Mouse (Mus musculus) B cell, adult 62 days (primary cell): ENCODE results near the gene Gjc1. TPM values are rescaled to one million over a fixed set of nuclear protein-coding genes. Genes with fewer than 3 reads are reported as not detected.

Experiments
- total RNA-seq: library from RNA; stranded (reverse); gene quantifications from 4 replicates; pipeline ENCODE4 v1.2.4, GENCODE M21; 2023

Gene Gjc1
- not detected in 4 replicates for total RNA-seq

GRCm38 (mm10) chr11:102819021-102819782 is at the start of gene Gjc1:
TSS of gene Gjc1 (minus strand) at chr11:102819700.

DNA sequence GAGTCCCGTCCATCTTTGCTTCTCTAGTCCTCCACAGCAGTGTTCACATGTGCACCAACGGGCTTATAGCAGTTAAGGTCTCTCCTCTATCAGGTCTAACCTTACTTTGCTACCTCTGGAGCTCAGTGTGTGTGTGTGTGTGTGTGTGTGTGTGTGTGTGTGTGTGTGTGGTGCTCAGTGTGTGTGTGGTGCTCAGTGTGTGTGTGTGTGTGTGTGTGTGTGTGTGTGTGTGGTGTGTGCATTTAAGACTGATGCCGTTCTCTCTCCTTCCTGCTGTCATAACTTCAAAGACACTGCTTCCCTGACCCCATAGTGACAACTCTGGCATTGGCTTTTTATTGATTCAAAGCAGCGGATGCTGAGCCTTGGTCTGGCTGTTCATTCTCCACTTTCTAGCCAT is 16.0 kb upstream of the Gjc1 start, which contains the start of gene Higd1b:
Higd1b (plus strand) TSS at position 301 of the 400 bp plus-strand sequence.

GRCm38 (mm10) chr11:102761309-102762210 is 57.9 kb downstream of the Gjc1 start, which contains the start of gene Adam11:
TSS of gene Adam11 (plus strand) at chr11:102761439.

Other genes with a start within 250 kb of the Gjc1 start
- gene Gm11627, start 240.2 kb downstream of the Gjc1 start, total RNA-seq: not detected in 4 replicates
- gene Fzd2, start 215.3 kb downstream of the Gjc1 start, total RNA-seq: 0.16 TPM in 1 of 4 replicates, not detected in the others
- gene Meioc, start 156.0 kb downstream of the Gjc1 start, total RNA-seq: not detected in 4 replicates
- gene Ccdc43, start 121.9 kb downstream of the Gjc1 start, total RNA-seq: 25.1 to 37.5 TPM (median 30.4 TPM) in 4 replicates
- gene Adam11, start 58.3 kb downstream of the Gjc1 start, total RNA-seq: 2.1 TPM in 1 of 4 replicates, not detected in the others
- not detected in 4 replicates for gene Higd1b, start 16.1 kb upstream of the Gjc1 start, total RNA-seq
- gene Eftud2, start 61.3 kb upstream of the Gjc1 start, total RNA-seq: 133 to 168 TPM (median 155 TPM) in 4 replicates
- not detected in 4 replicates for gene Ccdc103, start 61.5 kb upstream of the Gjc1 start, total RNA-seq
- not detected in 4 replicates for gene Fam187a, start 65.5 kb upstream of the Gjc1 start, total RNA-seq
- not detected in 4 replicates for gene Gfap, start 81.2 kb upstream of the Gjc1 start, total RNA-seq
- 0.38 to 0.83 TPM (median 0.46 TPM) in 4 replicates for gene Kif18b, start 105.4 kb upstream of the Gjc1 start, total RNA-seq
- not detected in 4 replicates for gene C1ql1, start 127.0 kb upstream of the Gjc1 start, total RNA-seq
- 64.9 to 70.9 TPM (median 67.6 TPM) in 4 replicates for gene Nmt1, start 208.5 kb upstream of the Gjc1 start, total RNA-seq
- gene Dcakd, start 208.6 kb upstream of the Gjc1 start, total RNA-seq: 13.1 to 16.8 TPM (median 14.1 TPM) in 4 replicates